Mouse (Mus musculus) neutrophil, adult 65 days (primary cell): ENCODE results near the gene Pcnt. TPM values are rescaled to one million over a fixed set of nuclear protein-coding genes. Genes with fewer than 3 reads are reported as not detected.

Experiments used
- total RNA-seq: library from RNA; stranded (reverse); gene quantifications from 2 replicates; pipeline ENCODE4 v1.2.4, GENCODE M21; 2023

Gene Pcnt
- total RNA-seq: 33.0 and 45.0 TPM in 2 replicates

GRCm38 (mm10) chr10:76442178-76443088 is at the start of gene Pcnt:
TSS of gene Pcnt (minus strand) at chr10:76442786.

GRCm38 (mm10) chr10:76468203-76469162 is 25.9 kb upstream of the Pcnt start, which contains the start of the genes Mcm3ap and Ybey:
TSS of gene Mcm3ap (plus strand) at chr10:76468927.
TSS of gene Ybey (minus strand) at chr10:76469114.

DNA sequence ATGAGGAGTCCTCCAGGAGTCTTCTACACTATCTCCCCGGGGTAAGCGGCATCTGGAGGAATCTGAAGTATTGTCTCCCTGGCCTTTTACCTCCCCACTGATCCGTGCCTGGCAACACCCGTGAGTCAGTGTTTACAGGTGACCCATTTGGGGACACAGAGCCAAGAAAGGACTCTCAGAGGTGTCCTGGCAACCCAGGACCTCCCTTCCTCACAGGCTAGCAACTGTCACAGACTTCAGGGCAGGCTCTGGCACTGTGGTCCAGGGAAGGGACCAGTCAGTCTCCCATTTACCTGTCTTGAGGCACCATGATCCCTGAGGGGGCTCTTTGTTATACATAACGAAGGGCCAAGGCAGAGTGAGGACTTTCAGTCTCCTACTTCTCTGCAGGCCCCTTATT is 6.3 kb upstream of the Pcnt start, which contains the start of gene 2610028H24Rik:
2610028H24Rik (plus strand) TSS at position 231 of the 400 bp plus-strand sequence.

GRCm38 (mm10) chr10:76440281-76440680 is 2.3 kb downstream of the Pcnt start, which contains the start of gene AC141477.1:
TSS of gene AC141477.1 (minus strand) at chr10:76440444.

GRCm38 (mm10) chr10:76344711-76345539 is 97.7 kb downstream of the Pcnt start, which contains the start of gene Dip2a:
TSS of gene Dip2a (minus strand) at chr10:76345291.

Other genes starting within 250 kb of the Pcnt start
- 0.68 and 1.0 TPM in 2 replicates for gene Prmt2, start 204.9 kb downstream of the Pcnt start, total RNA-seq
- not detected in 2 replicates for gene S100b, start 188.9 kb downstream of the Pcnt start, total RNA-seq
- gene Dip2a, start 97.5 kb downstream of the Pcnt start, total RNA-seq: 4.2 and 7.2 TPM in 2 replicates
- 5.5 and 8.8 TPM in 2 replicates for gene AC141477.1, start 2.3 kb downstream of the Pcnt start, total RNA-seq
- gene 2610028H24Rik, start 6.3 kb upstream of the Pcnt start, total RNA-seq: not detected in 2 replicates
- gene Mcm3ap, start 26.1 kb upstream of the Pcnt start, total RNA-seq: 45.9 and 55.5 TPM in 2 replicates
- 0.69 and 1.3 TPM in 2 replicates for gene Ybey, start 26.3 kb upstream of the Pcnt start, total RNA-seq
- 2.6 and 4.9 TPM in 2 replicates for gene Lss, start 88.8 kb upstream of the Pcnt start, total RNA-seq
- not detected in 2 replicates for gene Spatc1l, start 119.5 kb upstream of the Pcnt start, total RNA-seq
- not detected in 2 replicates for gene Ftcd, start 132.9 kb upstream of the Pcnt start, total RNA-seq
- 0.09 and 0.22 TPM in 2 replicates for gene Col6a2, start 180.8 kb upstream of the Pcnt start, total RNA-seq